Mouse (Mus musculus): ENCODE results near the gene Slf2.

DNA sequence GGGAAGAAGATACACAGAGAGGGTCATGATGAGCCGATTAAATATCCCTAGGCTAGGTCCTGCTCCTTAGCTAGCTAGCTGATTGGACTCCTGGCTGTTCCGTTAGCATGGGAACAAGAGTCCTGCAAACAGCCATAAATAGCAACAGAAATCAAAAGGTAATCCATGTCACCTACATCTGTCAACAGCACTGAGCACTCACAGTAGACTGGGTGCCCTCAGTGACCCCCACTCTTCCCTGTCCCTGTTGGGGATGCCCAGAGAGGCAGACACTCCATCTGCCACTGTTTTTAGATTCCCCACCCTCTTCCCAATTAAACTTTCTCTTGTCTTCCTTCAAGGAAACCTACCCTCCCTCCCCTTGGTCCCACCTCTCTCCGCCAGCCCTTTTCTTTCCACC is 44.5 kb upstream of the Slf2 start:
- no peak for TF ChIP-seq CTCF (IDR thresholded peaks at IDR 0.05; ENCODE audit: low read depth, low read length)
- no peak for TF ChIP-seq POLR2A (IDR thresholded peaks at IDR 0.05; ENCODE audit: insufficient read depth, low read length)
